Mouse (Mus musculus) urinary bladder, postnatal 36 days (tissue): ENCODE measurements around the gene Bex1.
A peak's percentile ranks its signal among the peaks of the same experiment; 100 is the strongest.
"Not testable (repeated sequence)": the region's sequence is repeated elsewhere in the genome, so short reads cannot be mapped to it uniquely, and the experiment has no call there.

Experiments used
- DNase-seq, 2 experiments: peaks; one replicate each; pipeline ENCODE4 v3.0.0; 2022; ENCODE audit warnings: low spot score in 2 of 2, mixed read lengths in 1 of 2

Gene Bex1

GRCm38 (mm10) chrX:136214729-136215677 is at the start of gene Bex1, which contains the start of gene Tceal7:
Gene Bex1 (minus strand): TSS chrX:136215513.
Gene Tceal7 (plus strand): TSS chrX:136214779.
- not testable (repeated sequence) for DNase-seq

GRCm38 (mm10) chrX:136252023-136252729 is 36.9 kb upstream of the Bex1 start:
- DNase-seq = no peak

GRCm38 (mm10) chrX:136249671-136250070 is 34.4 kb upstream of the Bex1 start:
- no peak for DNase-seq

GRCm38 (mm10) chrX:136248811-136249210 is 33.5 kb upstream of the Bex1 start:
- no peak for DNase-seq

GRCm38 (mm10) chrX:136245521-136246071 is 30.3 kb upstream of the Bex1 start:
- DNase-seq = peak in 1 of 2 experiments; percentile 3

GRCm38 (mm10) chrX:136244574-136245229 is 29.4 kb upstream of the Bex1 start, which contains the start of gene Tceal9:
Gene Tceal9 (plus strand): TSS chrX:136245079.
- DNase-seq = peak; percentile 50 to 71

GRCm38 (mm10) chrX:136243181-136243580 is 27.9 kb upstream of the Bex1 start:
- no peak for DNase-seq

- DNase-seq = peak in 1 of 2 experiments; percentile 7
Observed at GRCm38 (mm10) chrX:136238118-136238517, 22.8 kb upstream of the Bex1 start.

GRCm38 (mm10) chrX:136227768-136228167 is 12.5 kb upstream of the Bex1 start:
- no peak for DNase-seq

GRCm38 (mm10) chrX:136223714-136224113 is 8.4 kb upstream of the Bex1 start:
- DNase-seq = no peak

- no peak for DNase-seq
Observed at GRCm38 (mm10) chrX:136216303-136216702, 990 bp upstream of the Bex1 start.

- DNase-seq = no peak
Observed at GRCm38 (mm10) chrX:136213396-136213795, 1.9 kb downstream of the Bex1 start.

- no peak for DNase-seq
Observed at GRCm38 (mm10) chrX:136204406-136204805, 10.9 kb downstream of the Bex1 start.

GRCm38 (mm10) chrX:136203664-136204066 is 11.6 kb downstream of the Bex1 start, which contains the start of gene Tceal5:
Gene Tceal5 (minus strand): TSS chrX:136203876.
- DNase-seq = peak; percentile 1 to 5

- DNase-seq = no peak
Observed at GRCm38 (mm10) chrX:136203257-136203656, 12.1 kb downstream of the Bex1 start.

GRCm38 (mm10) chrX:136196873-136197272 is 18.4 kb downstream of the Bex1 start:
- DNase-seq = peak in 1 of 2 experiments; percentile 12

- DNase-seq = no peak
Observed at GRCm38 (mm10) chrX:136195193-136195944, 19.9 kb downstream of the Bex1 start.

GRCm38 (mm10) chrX:136183107-136183506 is 32.2 kb downstream of the Bex1 start:
- no peak for DNase-seq

- no peak for DNase-seq
Observed at GRCm38 (mm10) chrX:136180897-136181553, 34.3 kb downstream of the Bex1 start.

- no peak for DNase-seq
Observed at GRCm38 (mm10) chrX:136172786-136173185, 42.5 kb downstream of the Bex1 start.
